Mouse (Mus musculus) neural tube, embryonic 13.5 days (tissue): Measurements from ENCODE around the gene Aipl1. TPM values are rescaled to one million over a fixed set of nuclear protein-coding genes. Genes with fewer than 3 reads are reported as not detected.

ENCODE experiments used
- ATAC-seq: fragments of 200-750 bp; cut with Nextera tagmentation; 2 replicates; pipeline ENCODE4 v1.8.0; 2017; ENCODE audit warnings: low read depth, mild to moderate bottlenecking, moderate TSS enrichment, moderate library complexity
- H3K27ac ChIP-seq: fragments of 300-500 bp; sonication (generic); replicated peaks from 2 replicates; pipeline ENCODE4 v1.5.1; 2015; ENCODE audit warnings: moderate library complexity, mild to moderate bottlenecking, inconsistent platforms
- H3K27me3 ChIP-seq: fragments of 300-500 bp; sonication (generic); 2 replicates; pipeline ENCODE4 v1.6.1; 2015; ENCODE audit warnings: mild to moderate bottlenecking, inconsistent platforms
- H3K36me3 ChIP-seq: fragments of 300-500 bp; sonication (generic); 2 replicates; pipeline ENCODE4 v1.6.1; 2015; ENCODE audit warnings: mild to moderate bottlenecking, inconsistent platforms
- H3K4me1 ChIP-seq: fragments of 300-500 bp; sonication (generic); replicated peaks from 2 replicates; pipeline ENCODE4 v1.6.1; 2015; ENCODE audit warnings: inconsistent platforms
- H3K4me2 ChIP-seq: fragments of 300-500 bp; sonication (generic); 2 replicates; pipeline ENCODE4 v1.6.1; 2015; ENCODE audit warnings: inconsistent platforms, mild to moderate bottlenecking, moderate library complexity
- H3K4me3 ChIP-seq: fragments of 300-500 bp; sonication (generic); 2 replicates; pipeline ENCODE4 v1.5.1; 2015; ENCODE audit warnings: mild to moderate bottlenecking, inconsistent platforms
- H3K9ac ChIP-seq: fragments of 300-500 bp; sonication (generic); 2 replicates; pipeline ENCODE4 v1.6.1; 2015; ENCODE audit warnings: moderate library complexity, mild to moderate bottlenecking, inconsistent platforms
- H3K9me3 ChIP-seq: fragments of 300-500 bp; sonication (generic); 2 replicates; pipeline ENCODE4 v1.6.1; 2016; ENCODE audit warnings: inconsistent platforms
- WGBS: fragments of 180-500 bp; shearing (Covaris S2); methylation state at CpG from one replicate; pipeline ENCODE4 v1.1.7; 2015; 5-methylcytosine and 5-hydroxymethylcytosine counted together
- polyA plus RNA-seq: library from polyadenylated mRNA; unstranded; fragments of >200 nt; fragmentation: Nextera tagmentation; extraction: Ambion mirVana; gene quantifications from 2 replicates; pipeline ENCODE4 v1.2.1, GENCODE M21; 2015

Gene Aipl1
- polyA plus RNA-seq, 1 experiment from 2014 or later, result 0.39 TPM

DNA sequence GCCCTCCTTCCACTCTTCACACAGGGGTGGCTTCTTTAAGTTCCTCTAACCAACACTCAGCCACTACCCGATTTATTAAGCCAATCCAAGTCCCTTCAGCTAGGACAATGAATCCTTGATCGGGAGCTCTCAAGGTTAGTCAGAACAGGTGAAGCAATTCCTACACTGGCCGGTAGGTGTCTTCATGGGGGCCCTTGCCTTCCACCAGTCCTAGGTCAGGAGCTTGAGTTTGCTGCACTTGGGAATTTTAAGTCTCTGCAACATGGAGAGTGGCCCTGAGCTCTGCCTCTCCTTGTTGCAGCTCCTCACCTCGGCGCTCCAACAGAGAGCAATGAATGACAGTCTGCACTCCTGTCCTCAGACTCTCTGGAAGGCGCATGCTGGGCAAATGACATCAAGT, 29.0 kb upstream of the Aipl1 start:
- H3K4me3 ChIP-seq, result no peak overlapping the region
- peaks cover 7% of the 10 kb centered on the region; the same call in 1 of the 2 replicates for H3K36me3 ChIP-seq
- H3K27ac ChIP-seq, result no peak overlapping the region
- H3K9me3 ChIP-seq, result peaks cover 12% of the 10 kb centered on the region; the same call in 1 of the 2 replicates
- WGBS, result 37% methylated on average over 6 of the region's 6 CpGs
- H3K27me3 ChIP-seq, result no peaks in the 10 kb centered on the region
- peaks cover 29% of the 10 kb centered on the region for H3K4me1 ChIP-seq
- H3K4me2 ChIP-seq, result no peak overlapping the region
- no peak overlapping the region for H3K9ac ChIP-seq
- no peak for ATAC-seq

- WGBS, result 84% methylated on average over 8 of the region's 8 CpGs
- peaks cover 7% of the 10 kb centered on the region; the same call in 1 of the 2 replicates for H3K36me3 ChIP-seq
- no peak for ATAC-seq
Measured at GRCm38 (mm10) chr11:72065103-72065502, 27.8 kb upstream of the Aipl1 start.

DNA sequence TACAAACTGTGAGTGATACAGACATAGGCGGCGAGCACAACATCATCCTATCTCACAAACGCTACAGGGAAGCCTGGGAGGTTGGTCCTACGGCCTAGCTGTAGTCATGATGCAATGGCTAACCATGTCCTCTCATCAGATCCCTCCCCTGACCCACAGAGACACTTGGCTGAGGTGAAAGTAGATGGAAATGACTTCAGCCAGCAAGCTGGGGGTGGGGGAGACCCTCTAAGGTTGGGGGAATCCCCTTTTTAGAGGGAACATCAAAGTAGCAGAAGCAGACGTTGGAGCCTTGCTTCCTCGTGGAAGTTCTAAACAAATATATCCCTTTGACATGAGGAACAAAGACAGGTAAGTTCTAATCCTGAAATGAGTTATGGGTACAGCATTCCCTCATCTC, 27.1 kb upstream of the Aipl1 start:
- no peak overlapping the region for H3K4me3 ChIP-seq
- WGBS, result 85% methylated on average over 6 of the region's 6 CpGs
- no peak overlapping the region for H3K4me2 ChIP-seq
- H3K27ac ChIP-seq, result no peak overlapping the region
- H3K4me1 ChIP-seq, result peaks cover 15% of the 10 kb centered on the region
- H3K27me3 ChIP-seq, result no peaks in the 10 kb centered on the region
- no peak for ATAC-seq
- no peak overlapping the region for H3K9ac ChIP-seq
- peaks cover 12% of the 10 kb centered on the region; the same call in 1 of the 2 replicates for H3K9me3 ChIP-seq
- peaks cover 7% of the 10 kb centered on the region; the same call in 1 of the 2 replicates for H3K36me3 ChIP-seq

More at GRCm38 (mm10) chr11:72065103-72065502, 27.8 kb upstream of the Aipl1 start:
- Histone ChIP-seq H3K4me3 (no peak overlapping the region), H3K4me1 (peaks cover 19% of the 10 kb centered on the region), H3K9ac (no peak overlapping the region), H3K27ac (no peak overlapping the region), H3K4me2 (no peak overlapping the region), H3K9me3 (peaks cover 12% of the 10 kb centered on the region; the same call in 1 of the 2 replicates), H3K27me3 (no peaks in the 10 kb centered on the region)

GRCm38 (mm10) chr11:72061093-72061620, 23.8 kb upstream of the Aipl1 start:
- peaks cover 7% of the 10 kb centered on the region; the same call in 1 of the 2 replicates for H3K36me3 ChIP-seq
- no peaks in the 10 kb centered on the region for H3K27me3 ChIP-seq
- H3K4me1 ChIP-seq, result no peaks in the 10 kb centered on the region
- no peak overlapping the region for H3K9ac ChIP-seq
- no peak overlapping the region for H3K4me3 ChIP-seq
- H3K27ac ChIP-seq, result no peak overlapping the region
- H3K9me3 ChIP-seq, result peaks cover 12% of the 10 kb centered on the region; the same call in 1 of the 2 replicates
- ATAC-seq, result no peak
- H3K4me2 ChIP-seq, result no peak overlapping the region
- 87% methylated on average over 13 of the region's 13 CpGs for WGBS

DNA sequence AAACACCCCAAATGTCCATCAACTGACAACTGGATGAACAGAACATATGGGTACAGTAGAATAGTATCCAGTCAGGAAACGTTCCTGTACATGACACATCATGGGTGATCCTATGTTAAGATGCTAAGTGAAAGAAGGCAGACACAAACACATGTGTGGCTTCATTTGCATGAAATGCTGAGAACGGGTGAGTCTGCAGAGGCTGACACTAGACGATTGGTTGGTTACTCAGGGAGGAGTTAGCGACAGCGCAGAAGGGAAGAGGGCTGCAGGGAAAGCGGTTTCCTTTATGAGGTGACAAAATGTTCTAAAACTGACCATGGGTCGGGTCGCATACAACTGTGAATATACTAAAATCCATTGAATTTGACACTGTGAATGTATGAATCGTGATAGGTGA, 23.1 kb upstream of the Aipl1 start:
- Histone ChIP-seq H3K9ac (no peak overlapping the region), H3K9me3 (peaks cover 12% of the 10 kb centered on the region; the same call in 1 of the 2 replicates), H3K36me3 (peaks cover 7% of the 10 kb centered on the region; the same call in 1 of the 2 replicates), H3K4me3 (no peak overlapping the region), H3K4me2 (no peak overlapping the region), H3K27me3 (no peaks in the 10 kb centered on the region), H3K4me1 (peaks cover 7% of the 10 kb centered on the region; the same call in 1 of the 2 replicates), H3K27ac (no peak overlapping the region)
- 85% methylated on average over 9 of the region's 9 CpGs for WGBS
- ATAC-seq, result no peak

- WGBS, result 72% methylated on average over 3 of the region's 3 CpGs
- H3K9ac ChIP-seq, result no peak overlapping the region
- ATAC-seq, result no peak
- no peaks in the 10 kb centered on the region for H3K36me3 ChIP-seq
- H3K4me3 ChIP-seq, result no peak overlapping the region
- H3K27me3 ChIP-seq, result peaks cover 10% of the 10 kb centered on the region; the same call in 1 of the 2 replicates
- no peak overlapping the region for H3K4me2 ChIP-seq
- peaks cover 16% of the 10 kb centered on the region for H3K4me1 ChIP-seq
- no peak overlapping the region for H3K27ac ChIP-seq
- no peaks in the 10 kb centered on the region for H3K9me3 ChIP-seq
Measured at GRCm38 (mm10) chr11:72057166-72057565, 19.9 kb upstream of the Aipl1 start.

GRCm38 (mm10) chr11:72055176-72055575, 17.9 kb upstream of the Aipl1 start:
- Histone ChIP-seq H3K27me3 (peaks cover 23% of the 10 kb centered on the region), H3K4me1 (peaks cover 36% of the 10 kb centered on the region), H3K9ac (no peak overlapping the region), H3K4me3 (no peak overlapping the region), H3K9me3 (no peaks in the 10 kb centered on the region), H3K4me2 (no peak overlapping the region), H3K36me3 (no peaks in the 10 kb centered on the region), H3K27ac (no peak overlapping the region)
- ATAC-seq, result no peak
- 33% methylated on average over 2 of the region's 2 CpGs for WGBS

DNA sequence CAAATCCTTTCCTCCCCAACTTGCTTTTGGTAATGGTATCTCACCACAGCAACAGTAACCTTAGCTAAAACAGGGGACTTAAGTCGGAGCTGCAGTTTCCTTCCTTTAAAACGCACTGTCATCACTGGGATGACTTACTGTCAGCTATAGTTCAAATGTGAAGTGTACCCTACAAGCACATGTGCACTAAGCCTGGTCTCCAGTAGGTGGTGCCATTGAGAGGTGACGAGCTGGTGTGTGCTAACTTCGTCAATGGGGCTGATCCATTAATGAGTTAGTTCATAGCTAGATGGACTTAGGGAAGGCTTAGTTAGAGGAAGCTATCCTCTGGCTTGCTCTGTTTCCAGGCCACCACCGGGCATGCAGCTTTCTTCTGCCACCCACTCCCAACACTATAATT, 15.3 kb upstream of the Aipl1 start:
- peaks cover 34% of the 10 kb centered on the region for H3K27me3 ChIP-seq
- no peaks in the 10 kb centered on the region for H3K36me3 ChIP-seq
- 16% methylated on average over 5 of the region's 5 CpGs for WGBS
- H3K4me3 ChIP-seq, result no peak overlapping the region
- no peak overlapping the region for H3K4me2 ChIP-seq
- no peak overlapping the region for H3K27ac ChIP-seq
- no peak for ATAC-seq
- H3K9me3 ChIP-seq, result no peaks in the 10 kb centered on the region
- H3K9ac ChIP-seq, result no peak overlapping the region
- H3K4me1 ChIP-seq, result peaks cover 40% of the 10 kb centered on the region

DNA sequence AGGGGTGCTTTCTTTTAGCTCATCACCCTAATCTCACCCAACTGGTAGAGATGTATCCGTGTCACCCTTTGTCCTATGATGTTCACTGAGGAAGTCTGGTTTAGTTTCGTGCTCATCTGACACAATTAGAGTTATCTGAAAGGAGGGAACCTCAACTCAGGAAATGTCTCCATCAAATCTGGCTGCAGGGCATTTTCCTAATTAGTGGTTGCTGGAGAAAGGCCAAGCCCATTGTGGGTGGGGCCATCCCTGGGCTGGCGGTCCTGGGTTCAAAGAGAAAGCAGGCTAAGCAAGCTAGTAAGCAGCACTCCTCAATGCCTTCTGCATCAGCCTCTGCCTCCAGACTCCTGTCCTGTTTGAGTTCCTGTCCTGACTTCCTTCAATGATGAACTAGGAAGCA, 14.9 kb upstream of the Aipl1 start:
- 48% methylated on average over 3 of the region's 3 CpGs for WGBS
- Histone ChIP-seq H3K9ac (no peak overlapping the region), H3K27me3 (peaks cover 34% of the 10 kb centered on the region), H3K36me3 (no peaks in the 10 kb centered on the region), H3K27ac (no peak overlapping the region), H3K4me3 (no peak overlapping the region), H3K4me2 (no peak overlapping the region), H3K4me1 (peaks cover 40% of the 10 kb centered on the region), H3K9me3 (no peaks in the 10 kb centered on the region)
- ATAC-seq, result no peak

- peak overlapping the region; percentile 80 for H3K9ac ChIP-seq
- no peaks in the 10 kb centered on the region for H3K36me3 ChIP-seq
- H3K4me3 ChIP-seq, result peak overlapping the region; percentile 55
- WGBS, result 2% methylated on average over 45 of the region's 45 CpGs
- peaks cover 34% of the 10 kb centered on the region for H3K27me3 ChIP-seq
- peaks cover 40% of the 10 kb centered on the region for H3K4me1 ChIP-seq
- peak; percentile 66 for ATAC-seq
- H3K9me3 ChIP-seq, result no peaks in the 10 kb centered on the region
- H3K27ac ChIP-seq, result peak overlapping the region; percentile 68
- peak overlapping the region; percentile 77 for H3K4me2 ChIP-seq
Measured at GRCm38 (mm10) chr11:72050895-72051858, 13.9 kb upstream of the Aipl1 start.

GRCm38 (mm10) chr11:72050168-72050894, 13.0 kb upstream of the Aipl1 start:
- H3K27ac ChIP-seq, result peak overlapping the region; percentile 68; the same call in 1 of the 2 replicates

More at GRCm38 (mm10) chr11:72050168-72050894, 13.0 kb upstream of the Aipl1 start:
- ATAC-seq, result 0 out of 2 replicates have a peak, but pooled peaks have one; percentile 6
- peak overlapping the region; percentile 55 for H3K4me3 ChIP-seq
- peaks cover 33% of the 10 kb centered on the region for H3K4me1 ChIP-seq
- no peaks in the 10 kb centered on the region for H3K9me3 ChIP-seq
- no peaks in the 10 kb centered on the region for H3K36me3 ChIP-seq
- peak overlapping the region; percentile 77 for H3K4me2 ChIP-seq
- 24% methylated on average over 14 of the region's 14 CpGs for WGBS
- peaks cover 34% of the 10 kb centered on the region for H3K27me3 ChIP-seq
- H3K9ac ChIP-seq, result peak overlapping the region; percentile 80
